Mouse (Mus musculus) heart, postnatal 25 days (tissue): ENCODE data around the gene Tyk2. TPM values are rescaled to one million over a fixed set of nuclear protein-coding genes. Genes with fewer than 3 reads are reported as not detected.
A peak's percentile ranks its signal among the peaks of the same experiment; 100 is the strongest.

Experiments
- DNase-seq: peaks from one replicate; pipeline ENCODE4 v3.0.0; 2022; ENCODE audit warnings: low spot score
- intact Hi-C: fragments of 180-260 bp; cut with DNase I; formaldehyde crosslinking; loops from one replicate; pipeline ENCODE4 v1.15.1; 2025
- microRNA-seq: library from miRNA; unstranded; fragments of <30 nt; microRNA quantifications from one replicate; pipeline ENCODE4 v1.2.0, GENCODE M21; 2022
- total RNA-seq, 2 experiments: library from RNA; stranded (reverse); gene quantifications; 2 replicates each; pipeline ENCODE4 v1.2.3; 2021

The Tyk2 gene
- total RNA-seq, 2 experiments from 2014 or later: 8.5 to 8.6 TPM

DNA sequence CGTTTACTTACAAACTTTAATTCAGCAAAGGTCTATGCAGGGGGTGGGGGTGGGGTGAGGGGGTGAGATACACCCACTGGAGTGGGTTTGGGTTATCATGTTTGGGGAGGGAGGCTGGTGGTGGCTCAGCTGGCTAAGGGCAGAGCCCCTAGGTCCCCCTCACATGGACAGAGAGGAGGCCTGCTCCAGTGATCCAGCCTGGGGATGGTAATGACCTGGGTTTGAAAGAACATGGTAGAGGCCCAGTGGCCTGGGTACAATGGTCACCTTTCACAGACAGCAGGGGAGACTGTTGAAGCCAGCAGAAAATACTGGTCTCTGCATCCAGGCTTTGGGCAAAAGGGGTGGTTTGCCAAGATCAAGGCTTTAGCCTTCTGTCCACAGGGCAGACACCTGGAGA is 56.9 kb downstream of the Tyk2 start:
- intact Hi-C loops: loop anchor here (5.0 kb wide), 1 partner anchor 63 kb away; no protein-coding TSS in a partner anchor
- DNase-seq: no peak

DNA sequence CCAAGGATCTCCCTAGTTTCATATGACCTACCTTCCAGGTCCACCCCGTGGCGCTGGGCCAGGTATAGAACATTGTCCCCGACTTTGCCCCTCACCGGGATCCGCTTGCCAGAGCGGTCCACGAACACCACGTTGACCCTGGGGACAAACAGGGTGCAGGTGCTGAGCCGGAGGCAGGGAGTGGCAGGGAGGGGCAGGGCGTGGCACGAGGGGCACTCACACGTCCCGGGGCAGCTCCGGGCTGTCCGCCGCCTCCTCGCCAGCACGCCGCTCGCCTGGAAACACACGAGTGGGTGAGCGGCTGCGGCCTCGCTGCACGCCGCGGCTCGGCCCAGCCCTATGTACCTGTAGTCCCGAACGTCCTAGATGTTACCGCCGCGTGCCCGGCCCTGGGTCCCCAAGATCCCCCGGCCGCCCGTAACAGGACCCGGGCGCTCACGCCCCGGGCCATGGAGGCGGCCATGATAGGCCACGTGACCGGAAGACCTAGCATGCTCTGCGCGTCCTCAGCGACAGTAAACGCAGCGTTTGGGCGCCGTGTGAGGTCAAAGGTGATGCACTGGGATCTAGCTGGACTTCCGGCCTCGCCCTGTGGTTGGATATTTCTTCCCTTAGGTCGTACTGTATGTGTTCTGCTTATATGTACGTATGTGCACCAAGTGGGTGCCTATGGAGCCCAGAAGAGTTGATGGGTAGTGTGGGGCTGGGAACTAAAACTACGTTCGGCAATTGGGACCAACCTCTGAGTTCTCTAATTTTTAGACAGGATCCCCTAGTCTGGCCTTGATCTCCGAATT is 57.8 kb downstream of the Tyk2 start, which contains the start of the genes Gm49373 and Fdx1l:
Gm49373 (minus strand) TSS at position 53 of the 797 bp plus-strand sequence.
Fdx1l (minus strand) TSS at position 571 of the 797 bp plus-strand sequence.
- DNase-seq: peak; percentile 78

DNA sequence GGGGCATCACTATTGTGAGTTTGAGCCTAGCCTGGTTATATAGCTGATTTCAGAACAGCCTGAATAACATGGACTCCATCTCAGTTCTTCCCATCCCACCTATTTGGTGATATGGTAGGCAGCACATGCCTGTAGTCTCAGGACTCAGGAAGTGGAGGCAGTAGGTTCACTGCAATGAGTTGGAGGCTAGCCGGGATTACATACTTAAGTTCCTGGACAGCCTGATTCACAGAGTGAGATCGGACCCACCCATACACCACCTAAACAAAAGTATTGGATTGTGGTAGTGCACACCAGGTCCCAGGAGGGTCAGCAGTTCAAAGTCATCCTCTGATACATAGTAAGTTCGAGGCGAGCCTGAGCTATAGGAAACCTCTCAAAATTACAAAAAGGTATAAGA is 58.4 kb downstream of the Tyk2 start:
- intact Hi-C loops: loop anchor here (5.0 kb wide), 1 partner anchor 65 kb away; no protein-coding TSS in a partner anchor
- DNase-seq: no peak

More for the DNA sequence above, 57.8 kb downstream of the Tyk2 start, which contains the start of the genes Gm49373 and Fdx1l:
- intact Hi-C loops: loop anchor here (5.0 kb wide), 1 partner anchor 64 kb away; no protein-coding TSS in a partner anchor

DNA sequence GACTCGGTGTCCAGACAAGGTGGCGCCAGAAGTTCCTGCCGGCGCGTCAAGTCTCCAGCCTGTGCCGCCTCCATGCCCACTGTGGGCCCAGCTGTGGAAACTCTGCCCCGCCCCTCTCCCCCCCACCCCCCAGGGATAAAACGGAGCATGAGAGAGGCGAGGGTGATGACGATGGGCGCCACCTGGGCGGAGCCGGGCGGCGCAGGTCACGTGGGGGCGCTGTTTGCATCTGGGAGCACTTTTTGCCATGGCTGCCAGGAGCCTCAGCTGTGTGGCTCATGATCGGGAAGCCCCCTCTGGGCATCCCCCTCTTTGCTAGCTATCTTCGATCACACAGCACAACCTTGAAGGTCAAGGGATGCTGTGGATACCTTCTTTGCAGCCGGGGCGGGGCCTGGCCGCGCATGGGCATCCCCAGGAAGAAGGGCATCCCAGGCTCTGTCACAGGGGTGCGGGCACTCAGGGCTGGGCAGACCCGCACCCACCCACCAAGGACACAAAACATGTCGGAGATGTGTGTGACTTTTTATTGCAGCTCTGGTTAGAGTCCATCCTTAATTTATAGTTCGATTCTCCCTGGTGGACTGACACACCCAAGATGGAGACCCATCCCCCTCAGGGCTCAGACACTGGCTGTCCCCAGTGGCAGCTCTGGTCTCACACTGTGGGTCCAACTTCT is 63.9 kb downstream of the Tyk2 start, which contains the start of gene Zglp1:
Zglp1 (minus strand) TSS at position 88 of the 679 bp plus-strand sequence.
- intact Hi-C loops: no loop called here
- no peak for DNase-seq

DNA sequence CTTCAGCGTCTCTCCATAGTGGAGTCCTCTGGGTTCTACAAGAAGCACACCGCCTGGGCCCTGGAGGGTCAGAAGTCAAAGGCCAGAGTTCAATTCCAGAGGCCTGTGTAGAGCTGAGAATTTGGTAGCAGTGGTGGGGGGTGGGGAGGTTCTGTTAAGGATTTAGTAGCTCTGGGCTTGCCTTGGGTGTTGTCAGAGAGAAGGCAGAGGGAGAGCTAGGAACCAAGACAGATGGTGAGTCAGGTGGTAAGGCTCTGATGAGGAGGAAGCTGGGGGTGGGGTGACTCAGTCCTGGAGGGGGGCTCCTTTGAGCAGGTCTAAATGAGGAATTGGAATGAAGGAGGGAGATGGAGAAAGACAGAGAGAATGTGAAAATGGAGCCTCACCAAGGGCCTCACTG is 68.1 kb downstream of the Tyk2 start:
- DNase-seq: no peak
- intact Hi-C loops: no loop called here

Small RNAs within 50 kb of the gene (microRNA-seq; reads per million reads assigned to microRNA genes)
- gene Mir7082: not detected

Other genes starting within 250 kb of the Tyk2 start
- gene Ppan, start 243.1 kb downstream of the Tyk2 start, total RNA-seq: 1 to 10 TPM; 7.0 to 9.5 TPM
- 100 to 1,000 TPM in 1 of 2 experiments, 10 to 100 TPM in 1; 97.8 to 100 TPM for gene Eif3g, start 232.6 kb downstream of the Tyk2 start, total RNA-seq
- gene Dnmt1, start 171.4 kb downstream of the Tyk2 start, total RNA-seq: 10 to 100 TPM; 12.4 to 12.7 TPM
- gene S1pr2, start 154.5 kb downstream of the Tyk2 start, total RNA-seq: 1 to 10 TPM; 4.2 to 6.7 TPM
- 100 to 1,000 TPM; 143 to 144 TPM for gene Mrpl4, start 128.5 kb downstream of the Tyk2 start, total RNA-seq
- gene Icam1, start 115.3 kb downstream of the Tyk2 start, total RNA-seq: 1 to 10 TPM; 7.7 to 9.6 TPM
- under 1 TPM; 0.26 to 0.64 TPM for gene Icam4, start 101.9 kb downstream of the Tyk2 start, total RNA-seq
- not detected for gene Icam5, start 99.2 kb downstream of the Tyk2 start, total RNA-seq
- gene Zglp1, start 64.2 kb downstream of the Tyk2 start, total RNA-seq: not detected
- under 1 TPM in 1 of 2 experiments, not detected in 1; 0.13 TPM for gene Gm49373, start 58.1 kb downstream of the Tyk2 start, total RNA-seq
- gene Fdx1l, start 57.6 kb downstream of the Tyk2 start, total RNA-seq: 10 to 100 TPM; 33.6 to 36.5 TPM
- 1 to 10 TPM in 1 of 2 experiments, under 1 TPM in 1; 0.86 to 1.5 TPM for gene Gm38431, start 39.2 kb downstream of the Tyk2 start, total RNA-seq
- gene Raver1, start 39.2 kb downstream of the Tyk2 start, total RNA-seq: 10 to 100 TPM; 25.8 to 27.9 TPM
- gene Cdc37, start 18.7 kb upstream of the Tyk2 start, total RNA-seq: 100 to 1,000 TPM; 158 to 160 TPM
- gene Pde4a, start 34.5 kb upstream of the Tyk2 start, total RNA-seq: 10 to 100 TPM; 47.1 to 51.6 TPM
- gene Keap1, start 108.1 kb upstream of the Tyk2 start, total RNA-seq: 10 to 100 TPM; 35.9 to 42.2 TPM
- gene S1pr5, start 117.2 kb upstream of the Tyk2 start, total RNA-seq: under 1 TPM; 0.70 to 0.78 TPM
- 10 to 100 TPM; 94.7 to 96.1 TPM for gene Atg4d, start 134.1 kb upstream of the Tyk2 start, total RNA-seq
- 10 to 100 TPM; 15.9 to 17.4 TPM for gene Kri1, start 156.7 kb upstream of the Tyk2 start, total RNA-seq
- gene Cdkn2d, start 160.2 kb upstream of the Tyk2 start, total RNA-seq: 10 to 100 TPM; 15.1 to 16.8 TPM
- gene Ap1m2, start 181.1 kb upstream of the Tyk2 start, total RNA-seq: not detected
- 100 to 1,000 TPM in 1 of 2 experiments, 10 to 100 TPM in 1; 99.2 to 113 TPM for gene Slc44a2, start 189.5 kb upstream of the Tyk2 start, total RNA-seq
- 10 to 100 TPM; 25.9 to 29.6 TPM for gene Ilf3, start 236.6 kb upstream of the Tyk2 start, total RNA-seq